Mouse (Mus musculus) adrenal gland, postnatal 4 days (tissue): ENCODE measurements around the gene Ctdnep1. TPM values are rescaled to one million over a fixed set of nuclear protein-coding genes. Genes with fewer than 3 reads are reported as not detected.

Experiments used
- DNase-seq, 2 experiments: peaks; one replicate each; pipeline ENCODE4 v3.0.0; 2021 to 2022; ENCODE audit warnings: low spot score in 2 of 2, mixed read lengths in 2 of 2
- total RNA-seq, 2 experiments: library from RNA; stranded (reverse); gene quantifications; 2 replicates each; pipeline ENCODE4 v1.2.3; 2021

Gene Ctdnep1
- total RNA-seq, 2 experiments from 2014 or later, result 119 to 130 TPM

DNA sequence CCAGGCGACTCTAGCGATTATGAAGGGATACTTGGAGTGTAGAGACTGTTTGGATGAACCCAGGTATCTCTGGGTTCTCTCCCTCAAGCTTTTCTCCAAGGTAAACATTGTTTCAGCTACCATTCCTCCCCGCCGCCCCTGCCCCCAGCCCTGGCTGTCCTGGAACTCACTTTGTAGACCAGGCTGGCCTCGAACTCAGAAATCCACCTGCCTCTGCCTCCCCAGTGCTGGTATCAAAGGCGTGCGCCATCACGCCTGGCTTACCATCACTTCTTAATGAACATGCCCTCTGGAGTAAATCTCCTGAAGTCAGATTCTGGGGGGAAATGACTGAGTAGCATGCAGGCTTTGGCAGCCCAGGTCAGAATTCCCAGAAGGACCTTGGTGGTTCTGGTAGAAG, 1.3 kb downstream of the Ctdnep1 start, which contains the start of gene Elp5:
Elp5 (minus strand) TSS at position 293 of the 400 bp plus-strand sequence.
- no peak for DNase-seq

DNA sequence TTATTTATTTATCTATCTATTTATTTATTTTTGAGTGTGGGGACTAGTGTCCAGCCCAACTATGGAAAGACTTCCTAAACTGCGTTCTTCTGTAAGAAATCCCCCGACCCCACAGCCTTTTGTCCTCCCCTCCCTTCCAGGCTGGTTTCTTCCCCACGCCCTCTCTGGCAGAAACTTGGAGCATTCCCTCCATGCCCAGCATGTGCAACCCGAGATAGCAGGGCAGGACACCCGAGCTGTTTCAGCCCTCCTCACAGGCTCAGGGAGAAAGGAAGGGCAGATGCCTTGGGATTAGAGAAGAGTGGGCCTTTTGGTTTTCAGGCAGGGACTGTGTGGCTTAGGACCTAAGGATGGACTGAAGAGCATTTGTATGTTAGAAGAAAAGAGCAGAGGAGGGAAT, 1.9 kb downstream of the Ctdnep1 start:
- DNase-seq, result no peak

DNA sequence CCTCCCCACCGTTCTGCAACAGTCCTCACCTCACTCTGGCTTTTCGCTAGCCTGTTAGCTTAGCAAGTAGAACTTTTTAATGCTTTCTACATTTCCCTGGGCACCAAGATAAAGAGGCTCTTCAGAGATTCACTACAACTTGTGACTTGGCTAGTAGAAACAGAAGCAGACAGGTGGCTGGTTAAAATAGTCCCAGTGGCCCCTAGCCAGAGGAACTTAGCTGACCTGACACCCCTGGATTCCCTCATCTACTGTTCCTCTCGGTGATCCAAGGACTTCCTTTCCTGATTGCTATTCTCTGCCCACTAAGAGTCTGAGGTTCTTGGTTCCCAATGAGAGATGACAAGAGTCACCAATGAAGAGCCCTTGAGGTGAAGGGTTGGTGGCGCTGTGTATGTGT, 2.4 kb downstream of the Ctdnep1 start:
- no peak for DNase-seq

DNA sequence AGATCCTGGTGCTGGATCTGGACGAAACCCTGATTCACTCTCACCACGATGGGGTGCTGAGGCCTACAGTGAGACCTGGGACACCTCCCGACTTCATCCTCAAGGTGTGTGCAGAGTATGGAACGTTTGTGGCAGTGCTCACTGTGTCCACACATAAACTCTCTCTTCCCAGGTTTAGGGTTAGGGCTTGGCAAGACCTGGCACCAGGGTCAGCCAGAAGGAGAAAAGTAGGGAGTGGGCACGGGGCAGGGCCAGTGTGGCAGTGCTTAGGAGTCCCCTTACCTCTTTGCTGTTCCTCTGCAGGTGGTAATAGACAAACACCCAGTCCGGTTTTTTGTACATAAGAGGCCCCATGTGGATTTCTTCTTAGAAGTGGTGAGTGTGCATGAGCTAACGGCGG, 3.5 kb downstream of the Ctdnep1 start:
- DNase-seq, result no peak

DNA sequence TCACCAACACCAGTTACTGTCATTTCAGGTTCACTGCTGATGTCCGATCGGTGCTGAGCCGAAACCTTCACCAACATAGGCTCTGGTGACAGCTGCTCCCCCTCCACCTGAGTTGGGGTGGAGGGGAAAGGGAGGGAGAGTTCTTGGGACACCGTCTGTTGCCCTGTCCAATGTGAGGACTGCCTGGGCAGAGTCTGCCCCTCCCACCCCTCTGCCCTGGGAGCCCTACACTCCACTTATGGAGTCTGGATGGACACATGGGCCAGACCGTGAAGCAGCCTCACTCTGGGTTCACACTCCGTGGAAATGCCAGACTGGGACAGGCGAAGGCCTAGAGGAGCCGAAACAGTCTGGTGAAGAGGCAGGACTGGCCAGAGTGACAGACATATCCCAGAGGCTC, 9.0 kb downstream of the Ctdnep1 start:
- DNase-seq, result no peak

DNA sequence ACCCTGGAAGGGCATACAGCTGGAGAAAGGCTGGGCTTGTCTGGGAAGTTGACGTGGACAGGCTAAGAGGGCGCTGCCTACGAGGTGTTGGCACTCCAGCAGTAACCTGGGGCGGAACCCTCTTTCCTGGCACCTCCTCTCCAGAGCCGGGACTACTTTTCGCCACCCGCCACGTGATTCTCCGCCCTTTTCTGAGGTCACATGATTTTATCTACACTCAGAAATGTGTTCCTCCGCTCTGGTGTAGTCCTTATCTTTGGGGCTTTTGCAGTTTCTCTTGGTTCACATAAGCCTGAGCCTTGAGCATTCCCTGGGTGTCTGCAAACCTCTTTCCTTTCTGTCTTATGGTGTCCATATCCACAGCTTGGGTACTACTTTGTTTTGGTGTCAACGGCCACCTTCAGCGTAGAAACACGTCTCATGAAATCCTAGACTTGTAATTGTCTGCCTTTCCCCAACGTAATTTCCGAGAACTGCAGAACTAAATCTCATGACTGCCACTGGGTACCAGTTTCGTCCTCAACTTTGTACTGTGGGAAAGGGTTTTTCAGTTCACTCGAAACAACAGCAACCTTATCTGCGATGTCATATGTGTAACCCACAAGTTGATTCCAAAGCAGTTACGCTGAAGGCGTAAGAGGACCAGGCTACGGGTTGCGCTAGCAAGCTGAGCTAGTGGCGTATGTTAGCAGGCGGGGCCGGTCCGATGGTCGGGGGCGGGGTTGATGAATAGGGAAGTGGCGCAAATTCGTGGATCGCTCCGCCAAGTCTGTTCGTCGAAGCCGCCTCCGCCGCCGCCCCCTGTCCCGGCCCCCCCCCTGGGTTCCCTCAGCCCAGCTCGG, 10.1 kb downstream of the Ctdnep1 start, which contains the start of gene Gabarap:
Gabarap (plus strand) TSS at position 294 of the 842 bp plus-strand sequence.
- peak; percentile 85 to 95 for DNase-seq

DNA sequence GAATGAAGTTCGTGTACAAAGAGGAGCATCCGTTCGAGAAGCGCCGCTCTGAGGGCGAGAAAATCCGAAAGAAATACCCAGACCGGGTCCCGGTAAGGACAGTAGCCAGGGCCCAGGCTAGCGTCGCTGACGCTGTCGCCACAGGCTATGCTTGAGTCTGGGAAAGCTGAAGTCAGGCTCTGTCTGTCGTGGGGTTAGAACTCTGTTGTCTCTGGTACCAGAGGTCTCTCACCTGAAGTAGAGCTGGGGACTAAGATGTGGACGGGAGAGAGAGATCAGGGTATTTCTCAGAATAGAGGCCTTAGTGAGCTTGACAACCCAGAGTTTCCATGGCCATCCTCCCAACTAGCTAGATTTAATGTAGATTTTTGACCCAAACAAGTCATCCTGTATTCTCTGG, 10.8 kb downstream of the Ctdnep1 start:
- DNase-seq, result no peak

DNA sequence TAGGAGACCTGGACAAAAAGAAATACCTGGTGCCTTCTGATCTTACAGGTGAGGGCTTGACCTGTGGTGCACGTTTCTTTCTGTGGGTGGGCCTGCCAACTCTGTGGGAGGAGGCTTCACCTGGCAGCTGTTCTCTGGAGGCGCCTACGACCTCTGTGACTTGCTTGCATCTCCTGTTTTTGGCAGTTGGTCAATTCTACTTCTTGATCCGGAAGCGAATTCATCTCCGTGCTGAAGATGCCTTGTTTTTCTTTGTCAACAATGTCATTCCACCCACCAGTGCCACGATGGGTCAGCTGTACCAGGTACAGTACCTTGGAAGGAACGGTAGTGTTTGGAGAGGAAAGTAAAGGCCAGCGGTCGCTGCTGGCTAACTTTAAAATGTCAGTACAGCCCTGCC, 11.4 kb downstream of the Ctdnep1 start:
- no peak for DNase-seq

DNA sequence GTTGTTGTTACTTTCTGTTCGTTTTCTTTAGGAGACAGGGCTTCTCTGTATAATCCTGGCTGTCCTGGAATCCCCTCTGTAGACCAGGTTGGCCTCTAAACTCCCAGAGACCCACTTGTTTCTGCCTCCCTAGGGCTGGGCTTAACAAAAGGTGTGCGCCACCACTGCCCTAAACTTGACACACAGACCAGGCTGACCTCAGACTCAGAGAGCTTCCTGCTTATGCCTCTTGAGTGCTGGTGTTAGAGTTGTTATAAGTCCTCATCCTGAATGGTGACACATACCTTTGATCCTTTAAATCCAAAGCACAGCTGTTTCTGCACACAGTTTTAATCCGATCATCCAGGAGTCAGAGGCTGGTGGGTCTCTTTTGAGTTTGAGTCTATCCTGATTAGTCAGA, 12.0 kb downstream of the Ctdnep1 start:
- no peak for DNase-seq

DNA sequence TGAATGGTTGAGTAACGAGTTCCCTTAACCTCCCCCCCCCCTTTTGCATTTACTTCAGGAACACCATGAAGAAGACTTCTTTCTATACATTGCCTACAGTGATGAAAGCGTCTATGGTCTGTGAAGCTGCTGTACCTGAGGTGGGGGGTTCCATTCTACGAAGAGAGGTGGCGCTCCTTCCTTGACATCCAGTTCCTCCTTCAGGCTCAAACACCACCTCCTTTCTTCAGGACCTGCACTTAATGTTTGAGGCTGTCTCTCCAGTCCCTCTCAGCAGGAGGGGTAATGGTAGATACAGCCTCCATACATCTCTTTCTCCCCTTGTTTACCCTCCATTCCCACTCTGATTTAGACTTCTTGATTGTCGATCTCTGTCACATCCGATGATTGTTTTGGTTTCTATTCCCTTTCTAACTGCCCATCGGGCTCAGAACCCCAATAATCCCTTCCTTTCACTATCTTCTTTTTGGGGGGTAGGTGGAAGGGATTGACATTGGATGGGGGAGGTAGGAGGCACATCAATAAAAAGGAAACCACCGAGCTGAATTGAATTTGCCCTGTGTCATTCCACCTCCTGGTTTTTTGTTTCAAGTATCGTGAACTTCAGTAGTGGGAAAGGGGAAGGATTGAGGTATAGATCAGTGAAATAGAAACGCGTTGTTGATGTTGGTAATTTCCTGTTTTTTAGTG, 13.6 kb downstream of the Ctdnep1 start:
- DNase-seq, result no peak

DNA sequence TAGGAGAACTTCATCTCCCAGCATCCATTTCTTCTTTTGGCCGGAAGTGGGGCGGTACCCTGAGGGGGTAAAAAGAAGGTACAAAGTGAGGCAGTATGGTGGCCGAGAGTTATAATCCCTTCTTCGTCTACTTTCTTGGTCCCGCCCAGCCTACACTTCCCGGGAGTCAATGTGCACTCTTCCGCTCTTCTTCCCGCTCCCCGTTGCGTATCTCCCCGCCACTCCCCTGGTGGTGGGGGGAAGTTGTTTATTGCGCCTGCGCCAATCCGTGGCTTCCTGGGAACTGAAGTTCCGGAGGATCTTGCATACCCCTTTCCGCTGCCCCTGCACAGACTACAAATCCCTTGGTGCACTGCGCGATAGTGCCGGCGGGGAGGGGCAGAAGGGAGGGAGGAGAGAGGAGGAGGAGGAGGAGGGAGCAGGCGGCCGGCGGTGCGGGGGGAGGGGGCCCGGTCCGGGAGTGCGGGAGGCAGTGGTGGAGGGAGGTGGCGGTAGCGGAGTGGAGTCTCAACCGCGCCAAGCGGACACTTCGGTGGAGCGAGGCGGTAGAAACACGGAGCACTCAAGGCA, 14.5 kb downstream of the Ctdnep1 start, which contains the start of gene Phf23:
Phf23 (plus strand) TSS at position 387 of the 570 bp plus-strand sequence.
- peak; percentile 87 to 97 for DNase-seq

DNA sequence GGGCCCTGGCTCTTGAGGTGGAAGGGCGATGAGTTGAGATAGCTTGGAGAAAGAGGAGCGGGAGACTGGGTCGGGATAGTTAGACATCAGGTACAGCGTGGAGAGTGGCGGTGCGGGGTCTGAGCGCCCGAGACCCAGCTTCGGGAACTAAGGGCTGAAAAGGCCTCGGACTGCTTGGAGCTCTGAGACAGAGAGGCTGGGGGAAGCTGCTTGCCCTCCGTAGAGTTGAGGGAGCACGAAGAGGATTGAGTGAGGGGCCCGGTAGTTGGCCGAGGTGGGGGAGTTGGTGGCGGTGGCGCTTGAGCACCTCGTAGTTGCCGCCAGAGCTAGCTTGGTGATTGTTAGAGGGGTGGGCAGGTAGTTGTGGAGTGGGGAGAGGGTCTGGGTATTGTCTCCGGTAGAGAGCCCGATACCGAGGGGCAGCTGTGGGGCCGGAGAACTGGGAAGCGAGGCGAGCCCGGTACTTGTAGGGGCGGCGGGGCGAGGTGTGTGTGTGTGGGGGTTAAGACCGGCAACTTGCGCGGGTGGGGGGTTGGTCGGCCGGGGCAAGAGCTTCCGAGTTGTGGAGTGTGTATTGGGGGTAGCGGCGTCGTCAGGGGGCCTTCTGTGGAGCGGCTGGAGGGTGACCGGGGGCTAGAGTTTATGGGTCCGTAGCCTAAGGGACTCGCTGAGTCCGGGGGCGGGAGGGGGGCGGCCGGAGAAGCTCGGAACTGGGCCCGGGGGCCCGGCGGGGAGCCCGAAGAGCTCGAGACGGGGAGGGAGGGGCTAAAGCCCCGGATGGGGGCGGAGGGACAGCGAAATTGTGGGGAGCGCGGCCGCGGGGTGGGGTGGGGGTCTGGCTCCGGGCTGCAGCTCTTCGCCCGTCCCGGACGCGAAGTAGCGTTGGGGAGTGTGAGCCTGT, 15.5 kb downstream of the Ctdnep1 start:
- DNase-seq, result no peak

DNA sequence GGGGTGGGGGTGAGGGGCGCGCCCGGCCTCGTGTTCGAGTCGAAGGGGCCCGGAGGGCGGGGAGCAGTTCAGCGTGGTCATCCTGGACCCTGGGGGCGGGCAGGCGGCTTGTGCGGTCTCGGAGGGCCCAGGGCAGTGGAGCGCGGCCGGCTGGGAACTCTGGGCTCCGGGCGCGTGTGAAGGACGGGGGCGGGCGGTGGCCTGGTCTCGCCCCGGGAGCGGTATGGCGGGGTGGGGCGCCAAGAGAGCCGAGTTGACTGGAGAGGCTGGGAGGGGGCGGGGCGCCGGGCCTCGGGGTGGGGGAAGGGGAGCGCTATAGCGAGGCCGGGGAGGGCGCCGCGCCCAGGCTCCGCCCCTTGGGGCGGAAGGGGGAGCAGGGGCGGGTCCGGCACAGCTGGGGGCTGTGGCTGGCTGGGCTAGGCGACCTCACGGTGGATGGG, 16.1 kb downstream of the Ctdnep1 start:
- DNase-seq, result peak; percentile 79 to 86

DNA sequence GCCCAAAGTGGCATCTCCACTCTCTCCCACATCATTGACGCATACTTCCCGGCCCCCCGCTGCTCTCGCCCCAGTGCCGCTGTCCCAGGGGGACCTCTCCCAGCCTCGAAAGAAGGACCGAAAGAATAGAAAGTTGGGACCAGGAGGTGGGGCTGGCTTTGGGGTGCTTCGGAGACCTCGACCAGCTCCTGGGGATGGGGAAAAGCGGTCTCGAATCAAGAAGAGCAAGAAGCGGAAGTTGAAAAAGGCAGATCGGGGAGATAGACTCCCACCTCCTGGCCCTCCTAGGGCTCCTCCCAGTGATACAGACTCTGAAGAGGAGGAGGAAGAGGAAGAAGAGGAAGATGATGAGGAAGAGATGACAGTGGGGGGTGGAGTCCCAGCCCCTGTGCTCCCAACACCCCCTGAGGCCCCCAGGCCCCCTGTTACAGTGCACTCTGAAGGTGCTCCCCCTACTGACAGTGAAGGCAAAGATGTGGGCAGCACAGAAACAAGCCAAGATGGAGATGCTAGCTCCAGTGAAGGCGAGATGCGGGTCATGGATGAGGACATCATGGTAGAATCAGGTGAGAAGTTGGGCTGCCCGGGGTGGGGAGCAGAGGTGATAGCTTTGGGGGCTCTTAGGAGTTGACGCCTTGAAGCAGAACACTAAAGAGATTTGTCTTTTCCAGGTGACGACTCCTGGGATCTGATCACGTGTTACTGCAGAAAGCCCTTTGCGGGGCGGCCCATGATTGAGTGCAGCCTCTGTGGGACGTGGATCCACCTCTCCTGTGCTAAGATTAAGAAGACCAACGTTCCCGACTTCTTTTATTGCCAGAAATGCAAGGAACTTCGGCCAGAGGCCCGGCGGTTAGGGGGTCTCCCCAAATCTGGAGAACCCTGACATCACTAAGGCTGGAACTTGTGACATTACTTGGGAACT, 17.9 kb downstream of the Ctdnep1 start:
- no peak for DNase-seq

DNA sequence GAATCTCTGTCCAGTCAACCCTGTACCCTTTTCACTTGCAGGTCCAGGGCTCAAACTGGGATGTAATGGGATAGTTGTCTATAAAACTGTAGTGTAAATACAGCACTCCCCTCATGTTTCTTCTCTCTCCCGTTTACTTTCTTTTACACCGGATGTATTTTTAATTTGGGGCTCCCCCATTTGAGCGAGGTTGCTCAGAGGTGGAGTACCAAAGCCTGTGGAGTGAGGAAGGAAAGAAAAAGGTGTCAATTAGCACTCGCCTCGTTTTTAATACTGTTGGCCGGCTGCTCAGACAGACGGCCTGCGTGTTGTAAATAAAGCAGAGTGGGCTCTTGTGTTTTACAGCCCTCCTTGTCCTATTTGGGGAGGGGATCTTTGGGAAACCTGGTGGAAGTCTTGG, 18.7 kb downstream of the Ctdnep1 start:
- DNase-seq, result no peak

DNA sequence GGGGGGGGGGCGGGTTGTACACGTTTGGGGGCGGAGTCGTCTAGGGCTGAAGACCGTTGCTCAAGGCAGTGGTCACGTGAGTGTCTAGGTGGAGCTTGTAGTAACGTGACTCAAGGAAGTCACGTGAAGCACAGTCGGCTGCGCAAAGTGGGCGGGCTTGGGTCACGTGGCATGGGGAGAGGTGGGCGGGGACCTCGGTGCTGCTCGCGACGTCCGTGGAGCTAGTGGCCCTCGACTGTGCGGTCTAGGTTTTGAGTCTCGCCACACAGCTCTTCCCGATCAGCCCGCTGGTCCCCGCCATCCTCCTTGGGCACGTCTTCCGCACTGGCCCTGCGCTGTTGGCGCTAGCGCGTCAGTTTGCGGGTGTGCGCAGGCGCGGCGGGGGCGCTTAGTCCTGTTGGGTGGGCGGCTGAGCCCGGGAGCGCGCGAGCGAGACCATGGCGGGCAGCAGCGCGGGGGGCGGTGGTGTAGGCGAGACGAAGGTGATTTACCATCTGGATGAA, 19.5 kb downstream of the Ctdnep1 start, which contains the start of gene Dvl2:
Dvl2 (plus strand) TSS at position 200 of the 503 bp plus-strand sequence.
- peak; percentile 71 to 83 for DNase-seq

DNA sequence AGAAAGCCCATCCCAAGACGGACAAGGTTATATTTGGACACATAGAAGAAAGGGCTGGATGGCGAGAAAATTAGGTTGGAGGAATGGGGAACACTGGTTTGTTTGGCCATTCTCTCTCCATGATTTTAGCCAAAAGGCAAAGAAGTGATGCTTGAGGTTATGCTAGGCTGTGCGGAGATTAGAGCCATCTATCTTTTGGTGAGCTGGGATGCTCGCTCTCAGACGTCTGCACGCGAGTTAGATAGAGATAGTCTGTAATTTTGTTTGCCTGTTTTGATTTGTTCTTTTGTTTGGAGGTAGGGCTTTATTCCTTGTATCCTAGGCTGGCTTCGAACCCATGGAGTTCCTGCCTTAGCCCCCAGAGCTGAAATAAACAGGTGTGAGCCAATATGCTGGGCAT, 20.2 kb downstream of the Ctdnep1 start:
- DNase-seq, result no peak

DNA sequence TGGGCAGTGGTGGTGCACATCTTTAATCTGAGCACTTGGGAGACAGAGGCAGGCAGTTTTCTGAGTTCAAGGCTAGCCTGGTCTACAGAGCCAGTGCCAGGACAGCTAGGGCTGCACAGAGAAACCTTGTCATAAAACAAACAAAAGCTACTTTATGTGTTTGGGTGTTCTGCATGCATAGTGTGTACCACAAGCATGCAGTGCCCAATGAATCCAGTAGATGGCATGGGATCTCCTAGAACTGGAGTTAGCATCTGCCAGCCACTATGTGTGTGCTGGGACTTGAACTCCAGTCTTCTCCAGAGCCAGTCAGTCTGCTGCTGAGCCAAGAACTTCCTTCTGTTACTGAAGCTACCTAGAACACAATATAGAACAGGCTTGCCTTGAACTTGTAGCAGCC, 20.9 kb downstream of the Ctdnep1 start:
- DNase-seq, result no peak

DNA sequence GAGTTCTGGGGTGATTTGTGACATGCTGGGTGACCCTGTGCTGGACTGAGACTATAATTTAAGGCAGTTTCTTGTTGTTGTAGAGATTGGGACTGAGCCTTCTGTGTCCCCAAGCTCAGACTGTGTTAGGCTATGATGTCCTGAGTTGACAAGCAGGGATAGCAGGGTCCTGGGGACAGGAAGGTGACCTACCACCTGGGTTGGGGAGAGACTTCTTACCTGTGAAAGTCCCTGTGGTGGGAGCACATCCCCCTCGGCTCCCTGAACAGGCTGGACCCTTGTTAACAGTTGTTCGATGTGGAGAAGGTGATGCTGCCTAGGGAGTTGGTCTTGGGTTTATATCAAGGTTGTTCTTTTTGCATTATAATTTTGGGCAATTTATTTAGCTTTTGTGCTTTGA, 21.5 kb downstream of the Ctdnep1 start:
- no peak for DNase-seq
